In the genomic region with DNA sequence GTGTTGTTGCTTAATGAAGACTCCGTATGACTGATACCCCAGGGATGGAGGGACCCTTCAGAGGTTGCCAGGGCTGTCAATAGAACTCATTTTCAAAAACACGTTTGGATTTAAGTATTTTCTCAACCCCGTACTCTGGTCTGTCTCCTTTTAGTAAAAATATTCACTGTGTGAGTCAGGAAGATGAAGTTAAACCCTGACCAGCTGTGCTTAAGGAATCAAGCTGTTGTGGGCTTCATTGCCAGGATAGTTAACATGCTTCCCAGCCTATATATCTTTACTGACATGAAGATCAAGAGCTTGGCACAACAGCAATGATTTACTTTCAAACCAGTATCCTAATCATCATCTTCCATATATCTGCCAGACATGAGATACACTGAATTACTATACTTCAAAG, we compare ENCODE assay signal across 24 mouse cellular contexts.
DNase-seq lines count a peak whose midpoint lies in the region; ATAC-seq and TF ChIP-seq lines count a peak whose summit lies in the region.
"Had no signal": no experiment of that assay in that cellular context is flagged by ENCODE, and none has a peak within 500 bp of the region (broad histone marks: within the 10 kb centered on the region; RNA-seq: fewer than 3 reads in every experiment).

No protein-coding gene starts in this region.

- peak overlapping the region; percentile 39 for H3K4me2 ChIP-seq in myocyte (ENCODE audit: low read depth)
- H3K4me2 ChIP-seq: embryonic facial prominence, embryonic 12.5 days; forebrain, embryonic 13.5 days; forebrain, embryonic 15.5 days had no signal

- peak; percentile 79 for ATAC-seq in frontal cortex, adult (ENCODE audit: low TSS enrichment)
- ATAC-seq in activated CD4-positive, CD25-positive, alpha-beta regulatory T cell, adult 4 months, result no peak
- ATAC-seq: CD4-positive, CD25-positive, alpha-beta regulatory T cell, adult 4 months; forebrain, embryonic 13.5 days; forebrain, embryonic 15.5 days; forebrain, postnatal 0 days; Patski had no signal

- H3ac ChIP-seq in myocyte (ENCODE audit: control insufficient read depth, insufficient read length), result no peak overlapping the region

- H3K36me3 ChIP-seq in myocyte (ENCODE audit: control insufficient read depth, insufficient read depth), result no peaks in the 10 kb centered on the region
- H3K36me3 ChIP-seq: embryonic facial prominence, embryonic 10.5 days; embryonic facial prominence, embryonic 12.5 days; forebrain, embryonic 15.5 days; G1E had no signal

- no peaks in the 10 kb centered on the region for H3K79me2 ChIP-seq in myocyte (ENCODE audit: control insufficient read depth, insufficient read depth)

- no peaks in the 10 kb centered on the region for H3K27me3 ChIP-seq in myocyte (ENCODE audit: control insufficient read depth, insufficient read depth, insufficient read length)
- H3K27me3 ChIP-seq: CH12.LX; embryonic facial prominence, embryonic 12.5 days; forebrain, embryonic 13.5 days; forebrain, embryonic 15.5 days; Patski had no signal

- DNase-seq in frontal cortex, postnatal 14 days (ENCODE audit: low spot score in 2 of 2), result no peak
- peak; percentile 5 for DNase-seq in right cerebral cortex, adult 18-20 months
- DNase-seq in right cerebral cortex, postnatal 36 days (ENCODE audit: low spot score in 2 of 2), result no peak
- DNase-seq: adrenal gland, adult 2 months; adrenal gland, postnatal 10 days; adrenal gland, postnatal 25 days; B cell, adult 2 months; cerebellum, adult 11 months; cerebellum, adult 18-20 months; cerebellum, adult 8-10 months; cerebellum, postnatal 10 days; cerebellum, postnatal 25 days; forebrain, postnatal 0 days had no signal

- H3K4me3 ChIP-seq in myocyte, result no peak overlapping the region
- H3K4me3 ChIP-seq: embryonic facial prominence, embryonic 10.5 days; embryonic facial prominence, embryonic 12.5 days; forebrain, embryonic 13.5 days; forebrain, embryonic 15.5 days had no signal

- no peak for TF ChIP-seq POLR2A in myocyte (IDR thresholded peaks at IDR 0.05; ENCODE audit: insufficient read length, low read depth)

TF ChIP-seq in myocyte, 11 proteins besides CTCF, POLR2A, EP300 and RAD21:
- TF ChIP-seq SRF (IDR thresholded peaks at IDR 0.05; ENCODE audit: control insufficient read depth, insufficient read length, low read depth) (no peak), TCF3 (IDR thresholded peaks at IDR 0.05; ENCODE audit: insufficient read length, low read depth) (no peak), USF1 (IDR thresholded peaks at IDR 0.05; ENCODE audit: low read depth) (no peak), REST (IDR thresholded peaks at IDR 0.05; ENCODE audit: insufficient read depth, insufficient read length) (no peak), MAX (IDR thresholded peaks at IDR 0.05; ENCODE audit: low read depth) (no peak)
